Mouse (Mus musculus): ENCODE results near the gene AU015836. TPM values are rescaled to one million over a fixed set of nuclear protein-coding genes. Genes with fewer than 3 reads are reported as not detected.
"Not testable (repeated sequence)": the region's sequence is repeated elsewhere in the genome, so short reads cannot be mapped to it uniquely, and the experiment has no call there.

Gene AU015836
- not detected in 2 replicates for polyA plus RNA-seq (2012; ENCODE audit: insufficient read depth, insufficient read length, missing spikeins)

DNA sequence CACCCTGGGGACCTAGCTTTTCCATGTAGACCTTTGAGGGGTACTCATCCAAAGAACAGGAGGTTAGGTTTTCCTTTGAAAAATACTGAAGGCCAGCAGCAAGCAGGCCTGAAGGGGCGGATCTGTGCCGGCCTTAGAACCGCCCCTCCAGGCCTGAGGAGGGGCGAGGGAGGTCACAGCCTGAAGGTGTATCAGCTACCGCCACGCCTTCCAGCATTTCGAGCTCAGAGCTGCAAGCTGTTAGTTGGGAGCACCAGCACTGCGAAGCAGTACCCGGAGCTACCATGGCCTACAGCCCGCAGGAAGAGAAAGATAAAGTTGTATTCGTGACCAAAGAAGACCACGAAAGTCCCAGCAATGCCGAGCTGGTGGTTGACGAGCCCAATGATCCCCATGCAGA lies at the start of gene AU015836:
Gene AU015836, plus strand, starts transcription at position 216 of the 400 bp plus-strand sequence.
- no peak for TF ChIP-seq CTCF (IDR thresholded peaks at IDR 0.05; ENCODE audit: low read depth, low read length)
- no peak for TF ChIP-seq POLR2A (IDR thresholded peaks at IDR 0.05; ENCODE audit: borderline replicate concordance, low read depth, low read length)
- no peaks in the 10 kb centered on the region for H3K4me1 ChIP-seq (ENCODE audit: control insufficient read depth, insufficient read depth, low read length)
- H3K27ac ChIP-seq (ENCODE audit: insufficient read depth, low read depth, low read length), result no peak within 1 kb of the TSS
- H3K4me3 ChIP-seq (ENCODE audit: insufficient read depth, low read length), result no peak within 1 kb of the TSS

DNA sequence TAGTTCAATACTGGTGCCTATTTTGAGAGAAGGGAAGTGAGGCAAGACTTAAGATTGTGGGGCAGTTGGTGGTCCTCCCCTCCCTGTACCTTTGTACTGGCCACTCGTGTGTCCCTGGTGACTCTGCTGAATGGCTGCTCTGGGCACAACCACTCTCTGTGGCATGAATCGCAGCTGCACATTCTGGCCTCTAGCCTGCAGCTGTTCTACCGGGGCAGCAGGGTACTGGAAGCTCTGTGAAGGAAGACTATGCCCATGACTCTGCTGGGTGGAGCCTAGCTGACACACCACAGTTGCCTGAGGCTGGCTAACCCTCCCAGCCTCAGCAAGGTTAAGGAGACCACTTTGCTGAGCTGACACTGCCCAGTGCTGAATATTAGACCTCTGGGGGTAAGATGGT lies 49.4 kb upstream of the AU015836 start:
- no peak overlapping the region for H3K27ac ChIP-seq (ENCODE audit: insufficient read depth, low read depth, low read length)
- no peak overlapping the region for H3K4me3 ChIP-seq (ENCODE audit: insufficient read depth, low read length)
- no peaks in the 10 kb centered on the region for H3K4me1 ChIP-seq (ENCODE audit: control insufficient read depth, insufficient read depth, low read length)
- TF ChIP-seq CTCF (IDR thresholded peaks at IDR 0.05; ENCODE audit: low read depth, low read length) (no peak), POLR2A (IDR thresholded peaks at IDR 0.05; ENCODE audit: borderline replicate concordance, low read depth, low read length) (no peak)

DNA sequence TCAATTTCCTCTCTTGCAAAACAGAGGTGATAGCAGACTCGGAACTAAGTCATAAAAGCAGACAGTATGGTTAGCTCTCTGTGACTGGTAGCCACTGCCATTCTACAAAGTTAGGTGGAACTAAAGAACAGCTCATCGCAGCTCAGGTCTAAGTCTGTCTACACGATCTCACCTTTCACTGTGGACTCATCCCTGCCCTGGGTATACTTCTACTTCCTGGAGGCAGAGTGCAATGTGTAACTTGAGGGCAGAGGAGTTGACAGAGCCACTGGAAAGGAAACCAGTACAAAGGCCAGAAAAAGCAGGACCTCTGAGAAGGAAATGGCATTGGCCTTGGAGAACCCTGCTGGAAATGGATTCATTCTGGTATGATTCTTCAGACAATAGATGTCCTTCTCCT lies 40.1 kb upstream of the AU015836 start:
- Histone ChIP-seq H3K27ac (ENCODE audit: insufficient read depth, low read depth, low read length) (no peak overlapping the region), H3K4me1 (ENCODE audit: control insufficient read depth, insufficient read depth, low read length) (no peaks in the 10 kb centered on the region), H3K4me3 (ENCODE audit: insufficient read depth, low read length) (no peak overlapping the region)
- no peak for TF ChIP-seq CTCF (IDR thresholded peaks at IDR 0.05; ENCODE audit: low read depth, low read length)
- TF ChIP-seq POLR2A (IDR thresholded peaks at IDR 0.05; ENCODE audit: borderline replicate concordance, low read depth, low read length), result no peak

DNA sequence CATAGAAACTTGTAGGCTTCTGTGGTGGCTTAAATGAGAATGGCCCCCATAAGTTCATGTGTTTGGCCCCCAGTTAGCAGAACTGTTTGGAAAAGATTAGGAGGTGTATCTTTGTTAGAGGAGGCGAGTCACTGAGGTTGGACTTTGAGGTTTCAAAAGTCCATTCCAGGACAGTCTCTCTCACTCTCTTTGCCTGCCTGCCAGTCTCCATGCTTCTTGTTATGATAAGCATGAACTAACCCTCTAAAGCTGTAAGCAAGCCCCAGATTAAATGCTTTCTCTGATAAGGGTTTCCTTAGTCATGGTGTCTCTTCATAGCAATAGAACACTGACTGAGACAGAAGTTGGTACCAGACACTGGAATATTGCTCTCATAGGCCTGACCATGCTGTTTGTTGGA lies 39.7 kb upstream of the AU015836 start:
- TF ChIP-seq CTCF (IDR thresholded peaks at IDR 0.05; ENCODE audit: low read depth, low read length) (no peak), POLR2A (IDR thresholded peaks at IDR 0.05; ENCODE audit: borderline replicate concordance, low read depth, low read length) (no peak)
- Histone ChIP-seq H3K4me1 (ENCODE audit: control insufficient read depth, insufficient read depth, low read length) (no peaks in the 10 kb centered on the region), H3K4me3 (ENCODE audit: insufficient read depth, low read length) (no peak overlapping the region), H3K27ac (ENCODE audit: insufficient read depth, low read depth, low read length) (no peak overlapping the region)

DNA sequence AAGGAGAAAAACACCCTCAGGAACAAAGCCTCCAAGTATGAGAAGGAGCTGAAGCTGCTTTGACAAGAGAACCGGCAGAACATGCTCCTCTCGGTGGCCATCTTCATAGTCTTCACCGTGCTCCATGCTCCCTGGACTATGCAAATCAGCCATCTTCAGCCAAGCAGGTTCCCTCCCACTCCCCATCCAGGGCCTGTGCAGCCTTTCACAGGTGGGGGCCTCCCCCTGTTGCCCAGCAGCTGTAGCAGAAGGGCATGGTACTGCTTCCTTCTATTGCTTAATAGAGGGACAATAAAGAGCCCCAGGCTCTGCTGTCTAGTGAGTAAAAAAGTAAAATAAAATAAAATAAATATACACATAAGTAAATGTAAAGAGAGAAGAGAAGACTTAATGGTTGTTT lies 36.8 kb upstream of the AU015836 start:
- Histone ChIP-seq H3K4me3 (ENCODE audit: insufficient read depth, low read length) (no peak overlapping the region), H3K27ac (ENCODE audit: insufficient read depth, low read depth, low read length) (no peak overlapping the region), H3K4me1 (ENCODE audit: control insufficient read depth, insufficient read depth, low read length) (no peaks in the 10 kb centered on the region)
- TF ChIP-seq POLR2A (IDR thresholded peaks at IDR 0.05; ENCODE audit: borderline replicate concordance, low read depth, low read length) (no peak), CTCF (IDR thresholded peaks at IDR 0.05; ENCODE audit: low read depth, low read length) (no peak)

DNA sequence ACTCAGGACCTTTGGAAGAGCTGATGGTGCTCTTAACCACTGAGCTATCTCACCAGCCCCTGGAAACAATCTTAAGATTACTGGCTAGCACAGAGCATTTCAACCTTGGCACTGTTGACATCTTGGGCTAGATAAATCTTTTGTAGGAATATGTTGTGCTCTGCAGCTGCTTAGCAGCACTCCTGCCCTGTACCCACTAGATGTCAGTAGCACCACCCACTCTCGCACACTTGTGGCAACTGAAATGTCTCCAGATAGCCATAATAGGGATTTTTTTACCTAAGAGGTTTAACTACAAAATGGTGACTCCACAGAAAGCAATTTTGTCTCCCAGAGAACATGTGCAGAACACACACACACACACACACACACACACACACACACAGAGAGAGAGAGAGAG lies 11.7 kb upstream of the AU015836 start:
- H3K4me3 ChIP-seq (ENCODE audit: insufficient read depth, low read length), result no peak overlapping the region
- TF ChIP-seq POLR2A (IDR thresholded peaks at IDR 0.05; ENCODE audit: borderline replicate concordance, low read depth, low read length), result no peak
- TF ChIP-seq CTCF (IDR thresholded peaks at IDR 0.05; ENCODE audit: low read depth, low read length), result no peak
- no peaks in the 10 kb centered on the region for H3K4me1 ChIP-seq (ENCODE audit: control insufficient read depth, insufficient read depth, low read length)
- no peak overlapping the region for H3K27ac ChIP-seq (ENCODE audit: insufficient read depth, low read depth, low read length)

DNA sequence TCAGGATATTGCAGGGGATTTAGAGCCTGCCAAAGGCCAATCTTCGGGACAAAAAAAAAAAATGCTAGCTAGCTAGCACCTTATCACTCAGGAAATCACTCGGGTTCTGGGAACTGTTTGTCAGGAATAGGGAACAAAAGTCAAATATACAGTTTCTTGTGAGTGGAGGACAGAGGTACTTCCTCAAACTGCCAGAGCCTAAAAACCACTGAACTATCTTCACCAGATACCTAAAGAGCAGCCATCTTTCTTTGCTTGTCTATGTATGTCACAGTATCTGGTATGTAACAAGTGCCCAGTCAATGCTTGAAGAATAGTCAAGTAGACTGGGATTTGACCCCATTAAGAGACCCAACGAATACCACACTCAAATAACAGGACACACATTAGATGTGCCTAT lies 10.0 kb upstream of the AU015836 start:
- Histone ChIP-seq H3K4me1 (ENCODE audit: control insufficient read depth, insufficient read depth, low read length) (no peaks in the 10 kb centered on the region), H3K27ac (ENCODE audit: insufficient read depth, low read depth, low read length) (no peak overlapping the region), H3K4me3 (ENCODE audit: insufficient read depth, low read length) (no peak overlapping the region)
- no peak for TF ChIP-seq CTCF (IDR thresholded peaks at IDR 0.05; ENCODE audit: low read depth, low read length)
- TF ChIP-seq POLR2A (IDR thresholded peaks at IDR 0.05; ENCODE audit: borderline replicate concordance, low read depth, low read length), result no peak

DNA sequence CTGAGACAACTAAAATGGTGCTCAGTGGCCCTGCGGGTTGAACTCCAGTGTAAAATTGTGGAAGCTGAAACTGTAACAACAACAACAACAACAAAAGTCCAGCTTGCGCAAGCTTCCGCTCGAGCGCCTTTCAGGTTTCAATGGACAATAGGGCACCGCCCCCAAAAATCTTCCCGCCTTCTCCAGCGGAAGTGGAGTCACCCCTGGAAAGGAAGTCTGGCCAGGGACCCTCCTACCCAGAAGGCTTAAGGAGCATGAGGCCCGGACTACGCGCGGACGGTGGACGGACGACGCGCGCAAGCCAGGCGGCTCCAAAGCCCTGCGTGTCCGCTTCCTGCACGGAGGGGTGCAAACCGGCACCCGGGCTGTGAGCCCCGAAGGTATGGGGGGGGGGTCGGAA lies 11.9 kb downstream of the AU015836 start:
- Histone ChIP-seq H3K27ac (ENCODE audit: insufficient read depth, low read depth, low read length) (no peak overlapping the region), H3K4me3 (ENCODE audit: insufficient read depth, low read length) (no peak overlapping the region), H3K4me1 (ENCODE audit: control insufficient read depth, insufficient read depth, low read length) (no peaks in the 10 kb centered on the region)
- TF ChIP-seq CTCF (IDR thresholded peaks at IDR 0.05; ENCODE audit: low read depth, low read length), result no peak
- TF ChIP-seq POLR2A (IDR thresholded peaks at IDR 0.05; ENCODE audit: borderline replicate concordance, low read depth, low read length), result no peak

DNA sequence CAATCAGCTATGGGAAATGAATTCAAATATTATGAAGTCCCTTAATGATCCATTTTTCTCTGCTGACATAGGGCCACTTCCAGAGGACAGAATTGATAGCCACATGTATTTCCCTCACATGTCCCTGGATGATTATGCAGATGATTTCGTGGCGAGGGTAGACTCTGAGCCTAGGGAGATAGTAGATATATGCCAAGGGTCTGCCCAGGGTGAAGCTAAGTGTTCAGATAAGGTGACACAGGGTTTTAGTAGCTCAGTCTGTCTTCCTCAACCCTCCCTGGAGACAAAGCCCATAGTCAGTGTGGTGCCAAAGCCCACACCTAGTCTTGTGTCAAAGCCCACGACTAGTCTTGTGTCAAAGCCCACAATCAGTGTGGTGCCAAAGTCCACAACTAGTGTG lies 13.7 kb downstream of the AU015836 start:
- H3K27ac ChIP-seq (ENCODE audit: insufficient read depth, low read depth, low read length), result no peak overlapping the region
- TF ChIP-seq CTCF (IDR thresholded peaks at IDR 0.05; ENCODE audit: low read depth, low read length) (no peak), POLR2A (IDR thresholded peaks at IDR 0.05; ENCODE audit: borderline replicate concordance, low read depth, low read length) (no peak)
- no peaks in the 10 kb centered on the region for H3K4me1 ChIP-seq (ENCODE audit: control insufficient read depth, insufficient read depth, low read length)
- H3K4me3 ChIP-seq (ENCODE audit: insufficient read depth, low read length), result no peak overlapping the region

DNA sequence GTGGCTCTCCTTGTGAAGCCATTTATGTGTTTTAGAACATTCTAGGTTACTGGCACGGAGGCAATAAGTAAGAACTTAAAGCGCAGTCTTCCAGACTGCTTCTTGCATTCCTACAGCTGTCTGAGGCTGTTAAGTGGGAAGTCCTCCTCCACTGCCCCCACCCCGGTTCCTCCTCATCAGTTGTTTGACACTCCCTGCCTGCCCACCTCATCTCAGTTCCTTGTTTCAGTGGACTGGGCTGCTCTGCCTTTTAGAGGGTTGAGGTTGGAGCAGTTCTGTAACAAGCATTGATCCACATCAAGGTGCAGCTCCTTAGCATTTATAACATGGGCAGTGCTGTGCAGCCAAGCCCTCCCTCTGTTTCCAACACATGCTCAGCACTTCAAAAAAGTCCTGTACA lies 16.6 kb downstream of the AU015836 start:
- not testable (repeated sequence) for H3K4me1 ChIP-seq (ENCODE audit: control insufficient read depth, insufficient read depth, low read length); H3K27ac ChIP-seq (ENCODE audit: insufficient read depth, low read depth, low read length); H3K4me3 ChIP-seq (ENCODE audit: insufficient read depth, low read length)

DNA sequence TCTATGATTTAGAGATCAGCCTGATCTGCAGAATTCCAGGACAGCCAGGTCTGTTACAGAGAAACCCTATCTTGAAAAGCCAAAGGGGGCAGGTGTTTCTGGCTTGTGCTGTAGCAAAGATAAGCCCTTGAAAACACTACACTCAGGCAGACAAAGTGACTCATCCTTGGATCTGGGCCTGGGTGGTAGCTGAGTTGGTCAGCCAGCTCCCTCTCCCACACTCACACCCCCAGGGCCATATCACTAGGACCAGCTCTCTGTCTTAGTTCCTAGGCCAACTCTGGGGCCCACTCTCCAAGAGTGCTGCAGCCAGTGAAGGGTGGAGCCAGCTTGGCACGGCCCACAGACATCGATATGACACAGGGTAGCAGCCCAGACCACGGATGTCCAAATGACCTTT lies 38.5 kb downstream of the AU015836 start:
- no peaks in the 10 kb centered on the region for H3K4me1 ChIP-seq (ENCODE audit: control insufficient read depth, insufficient read depth, low read length)
- TF ChIP-seq CTCF (IDR thresholded peaks at IDR 0.05; ENCODE audit: low read depth, low read length) (no peak), POLR2A (IDR thresholded peaks at IDR 0.05; ENCODE audit: borderline replicate concordance, low read depth, low read length) (no peak)
- no peak overlapping the region for H3K27ac ChIP-seq (ENCODE audit: insufficient read depth, low read depth, low read length)
- no peak overlapping the region for H3K4me3 ChIP-seq (ENCODE audit: insufficient read depth, low read length)

Measured in bone marrow macrophage, adult 2 months (primary cell).